Mouse (Mus musculus): ENCODE measurements around the gene Pcp4l1.

The Pcp4l1 gene

DNA sequence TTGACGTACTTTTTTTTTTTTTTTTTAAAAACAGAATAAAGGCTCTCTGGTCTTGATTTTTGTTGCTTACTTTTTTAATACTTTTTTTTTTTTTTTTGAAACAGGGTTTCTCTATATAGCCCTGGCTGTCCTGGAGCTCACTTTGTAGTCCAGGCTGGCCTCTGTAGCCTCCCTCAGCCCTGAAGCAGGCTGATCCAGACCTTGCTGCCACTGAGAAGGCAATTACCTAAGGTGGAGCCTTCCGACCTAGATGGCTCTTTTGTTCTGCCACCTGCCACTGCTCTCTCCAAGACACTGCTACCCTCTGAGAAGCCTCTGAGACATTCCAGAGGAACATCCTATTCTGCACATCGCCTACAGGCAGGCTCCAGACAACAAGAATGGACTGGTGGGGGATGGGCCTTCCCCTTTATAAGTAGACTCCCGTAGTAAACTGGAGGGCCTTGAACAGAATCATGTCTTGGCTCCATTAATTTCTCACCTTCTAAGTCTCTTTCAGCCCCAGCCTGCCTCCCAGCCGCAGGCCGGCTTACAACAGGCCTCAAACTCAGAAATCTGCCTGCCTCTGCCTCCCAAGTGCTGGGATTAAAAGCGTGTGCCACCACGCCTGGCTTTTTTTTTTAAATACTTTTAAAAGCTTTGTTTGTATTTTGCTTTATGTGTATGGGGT lies 58.4 kb downstream of the Pcp4l1 start:
- in situ Hi-C loops (cut with MboI, MseI): loop anchor here (5.0 kb wide), 1 partner anchor 80 kb away; no protein-coding TSS in a partner anchor

DNA sequence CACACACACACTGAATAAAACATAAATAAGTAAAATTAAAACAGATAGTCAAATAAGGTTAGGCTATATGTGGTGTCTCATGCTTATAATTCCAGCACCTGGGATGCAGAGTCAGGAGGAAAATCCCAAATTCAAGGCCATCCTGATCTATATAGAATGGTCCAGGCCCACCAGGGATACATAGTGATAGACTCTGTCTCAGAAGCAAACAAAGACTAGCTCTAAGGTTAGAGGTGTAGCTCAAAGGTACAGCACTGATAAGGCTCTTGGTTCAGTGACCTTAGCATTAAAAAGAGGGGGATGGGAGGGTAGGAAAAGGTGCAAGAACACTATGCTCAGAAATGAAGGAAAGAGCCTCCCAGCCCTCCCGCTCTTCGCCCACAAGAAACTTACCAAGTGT lies 60.5 kb downstream of the Pcp4l1 start:
- in situ Hi-C loops (cut with MboI, MseI): loop anchor here (5.0 kb wide), 1 partner anchor 82 kb away; no protein-coding TSS in a partner anchor

DNA sequence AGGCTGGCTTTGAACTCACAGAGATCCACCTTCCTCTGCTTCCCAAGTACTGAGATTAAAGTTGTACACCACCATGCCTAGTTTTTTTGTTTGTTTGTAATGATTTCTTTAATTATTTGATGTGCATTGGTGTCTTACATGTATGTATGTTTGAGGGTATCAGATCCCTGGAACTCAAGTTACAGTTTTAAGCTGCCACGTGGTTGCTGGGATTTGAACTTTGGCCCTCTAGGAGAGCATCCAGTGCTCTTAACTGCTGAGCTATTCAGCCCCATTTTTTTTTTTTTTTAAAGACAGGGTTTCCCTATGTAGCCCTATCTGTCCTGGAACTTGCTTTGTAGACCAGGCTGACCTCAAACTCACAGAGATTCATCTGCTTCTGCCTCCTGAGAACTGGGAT lies 65.1 kb downstream of the Pcp4l1 start:
- in situ Hi-C loops (cut with MboI, MseI): loop anchor here (5.0 kb wide), 1 partner anchor 751 kb away; no protein-coding TSS in a partner anchor

DNA sequence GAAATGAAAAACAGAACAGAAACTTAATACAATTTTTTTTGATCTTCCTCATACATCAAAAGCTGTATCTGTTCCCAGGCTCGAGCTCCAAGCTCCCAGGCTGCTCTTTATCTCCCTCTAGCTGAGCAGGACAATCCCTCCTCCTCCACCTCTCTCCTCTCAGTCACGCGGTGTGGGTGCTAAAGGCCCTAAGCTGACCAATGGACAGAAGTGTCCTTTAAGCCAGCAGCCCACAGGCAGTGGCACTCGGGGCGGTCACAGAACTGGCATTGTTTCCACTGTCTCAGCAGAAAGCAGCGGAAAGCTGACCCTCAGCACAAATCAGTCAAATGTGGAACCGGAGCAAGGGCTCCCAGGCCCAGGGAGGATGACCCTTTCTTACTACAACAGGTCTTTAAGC lies 66.8 kb downstream of the Pcp4l1 start:
- in situ Hi-C loops (cut with MboI, MseI): no loop called here

DNA sequence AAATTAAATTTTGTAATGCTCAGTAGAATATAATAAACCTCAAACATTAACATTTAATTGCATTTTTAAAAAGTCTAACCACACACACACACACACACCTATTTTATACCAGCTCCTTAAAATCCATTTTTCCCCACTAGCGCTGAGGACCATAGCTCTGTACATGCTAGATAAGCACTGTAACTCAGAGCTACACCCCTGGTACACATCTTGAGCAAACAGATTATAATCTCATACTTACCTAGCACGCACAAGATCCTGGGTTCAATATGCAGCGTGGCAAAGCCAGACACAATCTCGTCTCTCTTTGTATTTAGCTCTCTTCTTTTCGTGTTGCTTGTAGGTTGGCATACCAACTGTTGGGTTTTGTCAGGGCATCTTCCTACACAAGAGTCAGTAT lies 71.7 kb downstream of the Pcp4l1 start:
- in situ Hi-C loops (cut with MboI, MseI): no loop called here

Measured in T-helper 2 cell (primary cell).